Mouse (Mus musculus) ES-E14 (cell line): Measurements from ENCODE around the gene AU040320. TPM values are rescaled to one million over a fixed set of nuclear protein-coding genes. Genes with fewer than 3 reads are reported as not detected.

ENCODE experiments used
- DNase-seq: peaks from one replicate; pipeline ENCODE4 v3.0.0-alpha.2; 2013; ENCODE audit warnings: low read depth, low spot score
- H3K27ac ChIP-seq: 2 replicates; pipeline ENCODE4 v1.5.1; 2012; ENCODE audit warnings: low read depth, mild to moderate bottlenecking, low read length, moderate library complexity, mixed read lengths; ENCODE audit not compliant: poor library complexity, insufficient read depth, severe bottlenecking
- H3K36me3 ChIP-seq: 2 replicates; pipeline ENCODE4 v1.6.1; 2012; ENCODE audit warnings: mild to moderate bottlenecking, low read length, moderate library complexity, mixed read lengths; ENCODE audit not compliant: control insufficient read depth, poor library complexity, insufficient read depth, severe bottlenecking
- H3K4me1 ChIP-seq, 2 experiments: fragments of 150-350 bp in 1 of 2; sonication (generic) in 1 of 2; 2 replicates each; pipeline ENCODE4 v1.6.1; 2012; ENCODE audit warnings: low read length in 2 of 2, mild to moderate bottlenecking in 1 of 2, mixed read lengths in 1 of 2; ENCODE audit not compliant: control insufficient read depth in 2 of 2, insufficient read depth in 2 of 2, poor library complexity in 1 of 2
- H3K4me3 ChIP-seq, 2 experiments: fragments of 150-350 bp in 1 of 2; sonication (generic) in 1 of 2; 2 replicates each; pipeline ENCODE4 v1.5.1; 2012; ENCODE audit warnings: low read length in 2 of 2, low read depth in 1 of 2, mild to moderate bottlenecking in 1 of 2, mixed read lengths in 1 of 2; ENCODE audit not compliant: insufficient read depth in 1 of 2, poor library complexity in 1 of 2, severe bottlenecking in 1 of 2
- H3K9ac ChIP-seq: 2 replicates; pipeline ENCODE4 v1.6.1; 2012; ENCODE audit warnings: low read depth, mild to moderate bottlenecking, low read length, mixed read lengths; ENCODE audit not compliant: poor library complexity, insufficient read depth, severe bottlenecking
- H3K9me3 ChIP-seq: fragments of 150-350 bp; sonication (generic); 2 replicates; pipeline ENCODE4 v1.6.1; 2012; ENCODE audit warnings: low read depth, mild to moderate bottlenecking, low read length; ENCODE audit not compliant: control insufficient read depth, insufficient read depth
- CHD2 ChIP-seq: IDR thresholded peaks from 2 replicates; pipeline ENCODE4 v1.6.1; 2014; ENCODE audit warnings: mild to moderate bottlenecking, low read depth, low read length, inconsistent platforms
- HCFC1 ChIP-seq: IDR thresholded peaks from 2 replicates; pipeline ENCODE4 v1.6.1; 2012; ENCODE audit warnings: low read length, inconsistent platforms, borderline replicate concordance; ENCODE audit not compliant: insufficient read depth
- MAFK ChIP-seq: IDR thresholded peaks from 2 replicates; pipeline ENCODE4 v1.6.1; 2014; ENCODE audit warnings: mild to moderate bottlenecking, low read depth, low read length, inconsistent platforms; ENCODE audit not compliant: insufficient read depth
- ZC3H11A ChIP-seq: IDR thresholded peaks from 2 replicates; pipeline ENCODE4 v1.6.1; 2012; ENCODE audit warnings: low read depth, mild to moderate bottlenecking, inconsistent platforms, low read length, borderline replicate concordance
- ZNF384 ChIP-seq: IDR thresholded peaks from 2 replicates; pipeline ENCODE4 v1.6.1; 2012; ENCODE audit warnings: low read depth, low read length, inconsistent platforms
- in situ Hi-C, 2 experiments: fragments of 600-800 bp; cut with MboI; formaldehyde crosslinking; loops; one replicate each; pipeline ENCODE4 v1.15.1; 2025; ENCODE audit warnings: low sequenced_read_pairs in 2 of 2, inconsistent platforms in 1 of 2; ENCODE audit not compliant: unreplicated experiment in 2 of 2
- total RNA-seq: library from RNA; depleted of rRNA; stranded (reverse); fragments of 300-350 nt; gene quantifications from 2 replicates; pipeline ENCODE4 v1.2.3, GENCODE M21; 2012

AU040320 gene
- total RNA-seq, 1 experiment: 11.3 TPM

DNA sequence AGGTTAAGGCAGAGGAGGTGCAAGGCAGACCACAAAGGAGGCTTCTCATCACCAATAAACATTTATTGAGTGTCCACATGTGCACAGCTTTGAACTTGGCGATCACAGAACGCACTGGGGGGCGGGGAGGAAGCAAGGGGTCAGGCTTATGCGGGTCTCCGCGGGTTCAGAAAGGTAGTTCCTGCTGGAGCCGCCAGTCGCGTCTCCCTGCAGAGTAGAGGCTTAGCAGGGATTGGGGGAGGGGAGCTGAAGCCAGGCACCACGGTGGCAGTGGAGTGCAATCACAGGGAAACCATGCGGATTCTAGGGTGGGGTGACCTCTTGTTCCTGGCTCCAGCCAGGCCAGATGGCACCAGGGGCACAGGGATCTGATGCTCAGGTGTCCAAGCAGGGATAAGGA lies 9.6 kb upstream of the AU040320 start:
- no peaks in the 10 kb centered on the region for H3K9me3 ChIP-seq
- H3K36me3 ChIP-seq: peaks cover 21% of the 10 kb centered on the region
- no peak for TF ChIP-seq HCFC1
- no peak for TF ChIP-seq MAFK
- no peak for TF ChIP-seq ZNF384
- TF ChIP-seq CHD2: no peak
- in situ Hi-C loops: no loop called here
- DNase-seq: no peak
- 0 out of 2 replicates have a peak overlapping the region, but pooled peaks have one; percentile 26 for H3K9ac ChIP-seq
- no peak overlapping the region for H3K4me3 ChIP-seq
- peaks cover 0 to 21% of the 10 kb centered on the region in 2 experiments; a peak in 3 of 4 replicates for H3K4me1 ChIP-seq
- H3K27ac ChIP-seq: no peak overlapping the region

GRCm38 (mm10) chr4:126744831-126745230 lies 8.5 kb upstream of the AU040320 start:
- Histone ChIP-seq H3K4me1 (peaks cover 0 to 19% of the 10 kb centered on the region in 2 experiments; a peak in 3 of 4 replicates), H3K27ac (no peak overlapping the region), H3K9ac (no peak overlapping the region), H3K4me3 (peak overlapping the region; percentile 18 to 42; a peak in 1 of 4 replicates), H3K9me3 (no peaks in the 10 kb centered on the region), H3K36me3 (peaks cover 26% of the 10 kb centered on the region)
- no peak for TF ChIP-seq HCFC1
- no peak for TF ChIP-seq ZC3H11A
- TF ChIP-seq MAFK: no peak
- TF ChIP-seq CHD2: no peak
- no peak for TF ChIP-seq ZNF384
- no peak for DNase-seq
- in situ Hi-C loops: no loop called here

DNA sequence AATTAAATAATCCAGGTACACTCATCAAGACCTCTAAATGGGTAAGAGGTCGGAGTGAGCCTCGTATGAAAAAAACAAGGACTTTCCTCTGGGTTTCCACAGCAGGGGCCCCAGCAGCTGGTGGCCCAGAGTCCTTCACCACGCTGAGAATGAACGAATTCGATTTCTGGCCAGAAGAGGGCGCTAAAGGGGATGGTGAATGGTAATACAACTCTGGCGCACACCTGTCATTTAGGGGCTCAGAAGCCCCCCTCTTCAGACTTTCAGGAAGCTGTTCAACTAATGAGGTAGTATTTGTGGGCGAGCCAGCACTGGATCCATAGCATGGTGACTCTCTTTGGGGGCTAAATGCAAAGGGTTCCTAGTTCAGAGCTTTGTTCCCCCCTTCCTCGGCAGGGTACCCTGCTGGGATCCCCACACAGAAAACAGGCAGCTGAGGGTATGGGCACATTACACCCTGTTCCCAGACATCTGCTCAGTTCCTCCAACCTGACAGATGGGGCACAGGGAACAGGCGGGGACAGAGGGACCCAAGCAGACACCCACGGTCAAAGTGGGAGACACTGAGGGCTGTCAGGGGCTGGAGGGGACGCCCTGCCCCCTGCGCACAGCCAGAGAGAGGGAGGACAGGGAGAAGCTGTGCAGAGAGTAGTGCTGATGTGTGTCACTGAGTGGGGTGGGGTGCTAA lies 7.7 kb upstream of the AU040320 start:
- Histone ChIP-seq H3K36me3 (peaks cover 30% of the 10 kb centered on the region), H3K4me1 (peaks cover 0 to 21% of the 10 kb centered on the region in 2 experiments; a peak in 2 of 4 replicates)

GRCm38 (mm10) chr4:126746194-126746840 lies 7.0 kb upstream of the AU040320 start:
- peaks cover 30% of the 10 kb centered on the region for H3K36me3 ChIP-seq
- in situ Hi-C loops: no loop called here
- TF ChIP-seq ZNF384 (no peak), ZC3H11A (no peak), CHD2 (no peak), MAFK (no peak), HCFC1 (no peak)
- no peak for DNase-seq
- no peak overlapping the region for H3K27ac ChIP-seq
- no peak overlapping the region for H3K4me3 ChIP-seq
- peaks cover 0 to 21% of the 10 kb centered on the region in 2 experiments; a peak in 2 of 4 replicates for H3K4me1 ChIP-seq
- H3K9me3 ChIP-seq: no peaks in the 10 kb centered on the region
- 0 out of 2 replicates have a peak overlapping the region, but pooled peaks have one; percentile 27 for H3K9ac ChIP-seq

More for the DNA sequence above, 7.7 kb upstream of the AU040320 start:
- Histone ChIP-seq H3K4me3 (0 out of 4 replicates have a peak overlapping the region, but pooled peaks of 1 of the 2 experiments have one; percentile 1), H3K9me3 (no peaks in the 10 kb centered on the region), H3K27ac (no peak overlapping the region), H3K9ac (0 out of 2 replicates have a peak overlapping the region, but pooled peaks have one; percentile 27)
- DNase-seq: no peak
- in situ Hi-C loops: no loop called here
- 0 out of 2 replicates have a peak, but pooled peaks have one; percentile 27 for TF ChIP-seq ZNF384
- no peak for TF ChIP-seq HCFC1
